Mouse (Mus musculus) spleen, adult 2 months (tissue): ENCODE data around the gene Mogat1.

ENCODE experiments used
- CTCF ChIP-seq: fragments of 200-500 bp; IDR thresholded peaks from 2 replicates; pipeline ENCODE4 v1.5.1; 2011; ENCODE audit warnings: mild to moderate bottlenecking, inconsistent platforms; ENCODE audit not compliant: insufficient read depth, insufficient read length, insufficient replicate concordance; ENCODE audit errors: extremely low read depth
- POLR2A ChIP-seq: fragments of 200-500 bp; IDR thresholded peaks from 2 replicates; pipeline ENCODE4 v1.6.1; 2011; ENCODE audit warnings: low read depth, low read length, inconsistent platforms

DNA sequence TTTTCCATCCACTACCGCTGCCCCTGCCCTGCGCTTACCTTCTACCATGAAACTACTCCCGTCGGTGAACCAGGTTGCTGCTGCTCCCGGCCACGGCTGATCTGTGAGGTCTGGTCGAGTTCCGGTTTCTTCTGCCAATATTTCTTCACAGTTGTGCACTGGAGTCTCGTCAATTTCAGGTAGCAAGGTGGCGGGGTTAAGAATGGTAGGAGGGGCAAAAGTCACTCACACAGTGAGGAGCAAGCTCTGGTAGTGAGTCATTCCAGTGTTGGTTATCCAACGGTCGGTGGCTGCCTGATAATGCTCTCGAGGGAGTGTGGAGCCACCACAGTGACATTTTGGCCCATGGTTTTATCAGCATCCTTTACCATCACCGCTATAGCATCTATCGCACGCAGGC lies 9.8 kb upstream of the Mogat1 start:
- TF ChIP-seq POLR2A, result no peak
- TF ChIP-seq CTCF, result no peak
